Mouse (Mus musculus) ES-Bruce4 (cell line): ENCODE measurements around the gene Tmem141. TPM values are rescaled to one million over a fixed set of nuclear protein-coding genes. Genes with fewer than 3 reads are reported as not detected.

Source experiments
- H3K27ac ChIP-seq: 2 replicates; pipeline ENCODE4 v1.5.1; 2012; ENCODE audit warnings: low read length, inconsistent platforms; ENCODE audit not compliant: insufficient read depth
- H3K27me3 ChIP-seq: 2 replicates; pipeline ENCODE4 v1.6.1; 2012; ENCODE audit warnings: mild to moderate bottlenecking, low read length, inconsistent platforms; ENCODE audit not compliant: control insufficient read depth, poor library complexity, insufficient read depth, severe bottlenecking
- H3K36me3 ChIP-seq: 2 replicates; pipeline ENCODE4 v1.6.1; 2012; ENCODE audit warnings: inconsistent platforms, mild to moderate bottlenecking, low read length, moderate library complexity; ENCODE audit not compliant: control insufficient read depth, poor library complexity, insufficient read depth, severe bottlenecking
- H3K4me1 ChIP-seq: one replicate; pipeline ENCODE4 v1.8.1; 2011; ENCODE audit warnings: low read length; ENCODE audit not compliant: control insufficient read depth, insufficient read depth
- H3K4me3 ChIP-seq: 2 replicates; pipeline ENCODE4 v1.5.1; 2011; ENCODE audit warnings: low read depth, mild to moderate bottlenecking, low read length
- H3K9ac ChIP-seq: 2 replicates; pipeline ENCODE4 v1.6.1; 2012; ENCODE audit warnings: low read depth, mild to moderate bottlenecking, inconsistent platforms; ENCODE audit not compliant: poor library complexity, severe bottlenecking
- H3K9me3 ChIP-seq: replicated peaks from 2 replicates; pipeline ENCODE4 v1.6.1; 2012; ENCODE audit warnings: mild to moderate bottlenecking, low read length, inconsistent platforms; ENCODE audit not compliant: control insufficient read depth, poor library complexity, insufficient read depth, severe bottlenecking
- CTCF ChIP-seq: IDR thresholded peaks from one replicate; pipeline ENCODE4 v1.8.1; 2011; ENCODE audit warnings: low read depth, low read length
- EP300 ChIP-seq: IDR thresholded peaks from 2 replicates; pipeline ENCODE4 v1.6.1; 2011; ENCODE audit warnings: low read depth, low read length; ENCODE audit not compliant: insufficient read depth
- POLR2A ChIP-seq: IDR thresholded peaks from one replicate; pipeline ENCODE4 v1.8.1; 2011; ENCODE audit warnings: low read length; ENCODE audit not compliant: insufficient read depth
- polyA plus RNA-seq: library from polyadenylated mRNA; stranded (reverse); fragments of >200 nt; gene quantifications from 2 replicates; pipeline ENCODE4 v1.2.4, GENCODE M21; 2011; ENCODE audit warnings: low read depth; ENCODE audit not compliant: missing spikeins, insufficient read depth, insufficient read length

The Tmem141 gene
- polyA plus RNA-seq, 1 experiment = 12.3 TPM

DNA sequence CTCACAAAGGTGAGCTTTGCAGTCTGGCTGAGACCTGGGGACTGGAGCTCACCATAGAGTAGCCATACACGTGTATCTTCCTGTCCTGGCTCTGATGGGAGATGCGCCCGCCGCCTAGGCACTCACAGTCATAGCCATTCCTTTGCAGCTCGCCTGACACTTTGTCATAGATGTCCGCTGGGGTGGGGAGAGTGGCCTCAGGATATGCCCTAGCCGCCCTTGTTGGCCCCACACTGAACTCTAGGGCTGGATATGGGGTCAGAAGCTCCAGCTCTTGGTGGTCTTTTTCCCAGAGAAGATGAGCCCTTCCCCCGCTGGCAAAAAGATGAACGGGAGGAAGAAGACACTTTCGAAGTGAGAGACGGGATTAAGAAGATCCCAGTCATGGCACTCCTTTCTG is 47.7 kb downstream of the Tmem141 start:
- TF ChIP-seq POLR2A = no peak
- no peak for TF ChIP-seq CTCF
- no peak for TF ChIP-seq EP300
- Histone ChIP-seq H3K27me3 (peaks cover 5% of the 10 kb centered on the region; the same call in 1 of the 2 replicates), H3K4me1 (peaks cover 2% of the 10 kb centered on the region), H3K27ac (no peak overlapping the region), H3K36me3 (no peaks in the 10 kb centered on the region), H3K4me3 (peak overlapping the region; percentile 85), H3K9me3 (no peaks in the 10 kb centered on the region), H3K9ac (peak overlapping the region; percentile 64)

DNA sequence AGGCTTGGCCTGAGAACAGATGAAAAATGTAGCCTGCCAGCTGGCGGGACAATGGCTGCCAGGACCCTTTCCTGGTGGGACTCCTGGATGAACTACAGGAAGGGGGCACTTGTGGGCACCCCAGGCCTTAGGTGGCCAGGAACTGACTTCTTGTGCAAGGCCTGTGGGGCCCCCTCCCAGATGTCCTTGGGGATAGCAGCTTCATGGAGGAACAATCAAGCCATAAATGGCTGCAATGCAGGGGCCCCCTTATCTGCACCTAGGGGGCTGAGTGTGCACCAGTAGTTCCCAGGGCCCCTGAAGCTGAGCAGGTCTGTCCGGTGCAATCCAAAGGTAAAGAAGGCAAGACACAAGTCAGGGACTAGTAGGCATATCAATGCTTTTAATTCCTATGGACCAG is 48.7 kb downstream of the Tmem141 start:
- no peak overlapping the region for H3K9ac ChIP-seq
- peaks cover 4% of the 10 kb centered on the region for H3K4me1 ChIP-seq
- no peaks in the 10 kb centered on the region for H3K27me3 ChIP-seq
- H3K4me3 ChIP-seq = no peak overlapping the region
- H3K9me3 ChIP-seq = no peaks in the 10 kb centered on the region
- TF ChIP-seq POLR2A (no peak), CTCF (no peak), EP300 (no peak)
- no peaks in the 10 kb centered on the region for H3K36me3 ChIP-seq
- no peak overlapping the region for H3K27ac ChIP-seq

DNA sequence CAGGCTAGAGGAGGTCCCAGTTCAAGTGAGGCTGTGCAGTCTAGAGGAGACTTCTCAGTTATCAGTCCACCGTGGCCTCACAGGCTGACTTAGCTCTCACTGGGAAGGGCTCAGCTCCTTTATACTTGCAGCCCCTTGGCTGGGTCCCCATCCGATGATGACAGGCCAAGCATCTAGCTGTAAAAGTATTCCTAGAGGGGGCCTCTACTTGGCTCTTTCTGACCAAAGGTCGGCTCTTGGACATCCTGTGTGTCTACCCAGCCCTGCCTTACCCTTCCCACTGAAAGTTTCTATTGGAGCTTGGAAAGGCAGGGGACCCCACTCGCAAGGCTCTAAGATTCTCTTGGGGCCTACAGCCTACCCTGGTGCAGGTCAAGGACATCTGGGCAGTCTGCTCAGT is 50.6 kb downstream of the Tmem141 start:
- H3K9ac ChIP-seq = no peak overlapping the region
- H3K27ac ChIP-seq = no peak overlapping the region
- TF ChIP-seq POLR2A = no peak
- TF ChIP-seq EP300 = no peak
- TF ChIP-seq CTCF = no peak
- no peaks in the 10 kb centered on the region for H3K36me3 ChIP-seq
- H3K4me1 ChIP-seq = peaks cover 4% of the 10 kb centered on the region
- H3K9me3 ChIP-seq = no peaks in the 10 kb centered on the region
- H3K4me3 ChIP-seq = no peak overlapping the region
- H3K27me3 ChIP-seq = no peaks in the 10 kb centered on the region

Other genes with a start within 250 kb of the Tmem141 start
- 19.2 and 22.4 TPM in 2 replicates for gene Sapcd2, start 249.7 kb downstream of the Tmem141 start, polyA plus RNA-seq
- gene Entpd2, start 226.1 kb downstream of the Tmem141 start, polyA plus RNA-seq = 4.2 and 5.6 TPM in 2 replicates
- 29.7 and 40.9 TPM in 2 replicates for gene Npdc1, start 222.7 kb downstream of the Tmem141 start, polyA plus RNA-seq
- not detected in 2 replicates for gene Fut7, start 198.7 kb downstream of the Tmem141 start, polyA plus RNA-seq
- 14.0 and 14.2 TPM in 2 replicates for gene Abca2, start 193.3 kb downstream of the Tmem141 start, polyA plus RNA-seq
- not detected in 2 replicates for gene Clic3, start 165.2 kb downstream of the Tmem141 start, polyA plus RNA-seq
- gene Paxx, start 160.9 kb downstream of the Tmem141 start, polyA plus RNA-seq = 3.7 and 5.7 TPM in 2 replicates
- 0.57 TPM in 1 of 2 replicates, not detected in the other for gene Ptgds, start 152.0 kb downstream of the Tmem141 start, polyA plus RNA-seq
- gene Lcn12, start 128.1 kb downstream of the Tmem141 start, polyA plus RNA-seq = not detected in 2 replicates
- gene Fbxw5, start 121.3 kb downstream of the Tmem141 start, polyA plus RNA-seq = 16.4 and 18.4 TPM in 2 replicates
- gene C8g, start 120.3 kb downstream of the Tmem141 start, polyA plus RNA-seq = 3.5 and 4.9 TPM in 2 replicates
- gene Traf2, start 75.1 kb downstream of the Tmem141 start, polyA plus RNA-seq = 9.4 and 9.8 TPM in 2 replicates
- 107 and 122 TPM in 2 replicates for gene Edf1, start 64.2 kb downstream of the Tmem141 start, polyA plus RNA-seq
- 0.65 and 3.7 TPM in 2 replicates for gene Mamdc4, start 47.2 kb downstream of the Tmem141 start, polyA plus RNA-seq
- gene Phpt1, start 46.8 kb downstream of the Tmem141 start, polyA plus RNA-seq = 37.0 and 47.9 TPM in 2 replicates
- gene Ajm1, start 40.2 kb downstream of the Tmem141 start, polyA plus RNA-seq = 0.55 and 0.70 TPM in 2 replicates
- 72.5 and 80.2 TPM in 2 replicates for gene Rabl6, start 13.5 kb downstream of the Tmem141 start, polyA plus RNA-seq
- not detected in 2 replicates for gene Ccdc183, start 4.3 kb downstream of the Tmem141 start, polyA plus RNA-seq
- not detected in 2 replicates for gene Fcna, start 6.0 kb upstream of the Tmem141 start, polyA plus RNA-seq
- gene Lcn8, start 31.1 kb upstream of the Tmem141 start, polyA plus RNA-seq = not detected in 2 replicates
- gene Lcn5, start 35.9 kb upstream of the Tmem141 start, polyA plus RNA-seq = not detected in 2 replicates
- gene Lcn6, start 54.8 kb upstream of the Tmem141 start, polyA plus RNA-seq = not detected in 2 replicates
- not detected in 2 replicates for gene Lcn10, start 60.7 kb upstream of the Tmem141 start, polyA plus RNA-seq
- not detected in 2 replicates for gene Obp2a, start 78.0 kb upstream of the Tmem141 start, polyA plus RNA-seq
- 10.5 and 17.0 TPM in 2 replicates for gene Bmyc, start 84.7 kb upstream of the Tmem141 start, polyA plus RNA-seq
- gene Obp2b, start 115.0 kb upstream of the Tmem141 start, polyA plus RNA-seq = not detected in 2 replicates
- not detected in 2 replicates for gene Lcn3, start 143.6 kb upstream of the Tmem141 start, polyA plus RNA-seq
- gene Lcn11, start 155.0 kb upstream of the Tmem141 start, polyA plus RNA-seq = not detected in 2 replicates
- not detected in 2 replicates for gene Gm13539, start 160.3 kb upstream of the Tmem141 start, polyA plus RNA-seq
- not detected in 2 replicates for gene Glt6d1, start 193.8 kb upstream of the Tmem141 start, polyA plus RNA-seq
- not detected in 2 replicates for gene Lcn9, start 201.1 kb upstream of the Tmem141 start, polyA plus RNA-seq
- gene Sohlh1, start 225.2 kb upstream of the Tmem141 start, polyA plus RNA-seq = not detected in 2 replicates
- 0.54 and 1.0 TPM in 2 replicates for gene Kcnt1, start 241.7 kb upstream of the Tmem141 start, polyA plus RNA-seq